Mouse (Mus musculus): ENCODE measurements around the gene Prtg.

Prtg gene

DNA sequence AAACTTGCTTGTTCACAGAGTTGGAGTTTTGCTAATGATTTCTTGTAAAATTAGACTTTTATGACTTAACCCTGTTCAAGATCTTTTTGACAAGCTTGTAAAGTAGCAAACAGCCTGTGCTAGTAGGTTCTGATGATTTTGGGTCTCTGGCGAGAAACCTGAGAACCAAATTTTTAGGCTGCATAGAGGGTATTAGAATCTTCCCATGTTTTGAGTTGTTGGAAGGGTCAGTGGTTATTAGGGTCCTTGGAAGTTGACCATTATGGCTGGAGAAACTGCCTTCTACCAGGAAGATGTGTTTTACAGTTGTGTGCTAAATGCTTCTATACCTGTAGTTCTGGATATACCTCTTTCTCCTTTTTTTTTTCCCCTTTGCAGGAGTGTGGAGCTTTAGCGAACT, 2.4 kb downstream of the Prtg start:
- no peak for DNase-seq (ENCODE audit: low read depth, low spot score)

DNA sequence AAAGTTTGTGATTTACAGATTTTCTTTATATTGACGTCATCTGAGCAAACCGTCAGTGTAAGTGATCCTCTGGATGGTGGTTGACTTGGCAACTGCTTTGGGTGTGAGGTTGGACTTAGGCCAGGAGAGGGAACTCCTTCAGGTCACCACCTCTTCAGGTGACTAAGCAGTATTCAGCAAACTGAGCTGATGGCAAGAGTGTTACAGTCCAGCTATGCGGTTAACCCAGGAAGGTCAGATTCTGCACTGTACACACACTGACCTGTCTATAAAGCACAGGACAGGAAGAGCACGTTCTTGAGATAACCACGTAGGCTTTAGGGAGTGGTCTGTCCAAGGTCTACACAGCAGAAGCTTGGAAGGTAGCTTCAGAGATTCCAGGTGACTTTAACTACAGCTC, 3.9 kb downstream of the Prtg start:
- DNase-seq (ENCODE audit: low read depth, low spot score), result no peak

- DNase-seq (ENCODE audit: low read depth, low spot score), result no peak
These were observed 5.4 kb downstream of the Prtg start for GRCm38 (mm10) chr9:72812091-72812490.

DNA sequence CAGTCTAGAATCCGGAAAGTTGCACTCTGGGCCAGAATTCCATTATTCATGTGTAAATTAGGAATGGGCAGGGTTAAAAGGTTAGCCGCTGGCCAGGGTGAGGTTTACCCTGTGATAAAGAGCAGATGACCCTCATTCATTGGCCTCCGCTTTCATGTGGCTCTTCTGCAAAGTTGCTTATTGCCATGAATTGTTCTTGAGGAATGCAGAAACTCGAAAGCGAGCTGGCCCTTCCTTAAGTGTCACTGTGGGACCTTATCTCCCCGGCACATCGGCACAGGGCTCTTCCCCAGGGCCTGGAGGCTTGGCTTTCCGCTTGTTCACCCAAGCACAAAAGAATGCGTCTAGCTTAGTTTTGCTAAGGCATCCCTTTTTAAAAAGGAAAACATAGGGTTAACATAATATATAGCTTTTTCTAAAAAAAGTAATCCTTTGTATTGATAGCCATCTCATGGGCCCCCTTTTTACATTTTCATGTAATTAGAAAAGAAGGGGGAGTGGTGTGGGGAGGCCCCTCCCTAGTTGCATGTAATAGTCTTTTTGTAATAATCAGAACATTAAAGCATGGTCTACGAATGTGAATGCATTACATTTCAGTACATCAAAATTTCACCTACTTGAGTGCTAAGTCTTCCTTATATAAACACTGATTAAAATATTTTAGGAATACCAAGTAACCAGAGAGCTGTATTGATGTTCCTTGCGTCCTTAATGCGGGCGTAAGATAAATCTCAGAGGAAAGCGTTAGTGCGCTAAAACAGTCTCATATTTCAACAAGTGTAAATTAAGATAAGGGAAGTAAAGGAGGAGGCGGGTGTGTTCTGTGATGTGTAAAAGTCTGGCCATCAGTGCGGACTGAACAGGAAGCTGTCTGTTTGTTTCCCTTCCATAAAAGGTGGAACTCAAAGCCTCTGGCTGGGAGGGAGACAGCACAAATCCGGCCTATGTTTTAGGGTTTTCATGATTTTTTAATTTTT, 6.2 kb downstream of the Prtg start:
- DNase-seq (ENCODE audit: low read depth, low spot score), result no peak

GRCm38 (mm10) chr9:72825511-72825910, 18.8 kb downstream of the Prtg start:
- no peak for DNase-seq (ENCODE audit: low read depth, low spot score)

DNA sequence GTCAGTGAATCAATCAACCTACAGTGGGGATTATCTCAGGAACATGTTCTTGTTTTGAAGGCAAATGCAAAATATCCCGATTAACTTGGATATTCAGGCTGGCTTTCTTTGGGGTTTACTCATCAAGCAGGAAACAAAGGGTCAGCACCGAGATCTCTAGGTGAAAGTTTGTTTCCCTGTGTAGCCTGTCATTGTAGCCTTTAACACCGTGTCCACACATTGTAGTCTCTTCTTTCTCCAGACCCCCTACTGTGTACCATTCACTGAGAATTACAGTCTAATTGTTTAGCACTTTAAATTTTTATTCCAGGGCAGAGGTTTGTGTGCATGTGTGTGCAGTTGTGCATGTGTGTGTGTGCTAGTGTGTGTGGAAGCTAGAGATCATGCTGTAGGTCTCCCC, 19.3 kb downstream of the Prtg start:
- no peak for DNase-seq (ENCODE audit: low read depth, low spot score)

DNA sequence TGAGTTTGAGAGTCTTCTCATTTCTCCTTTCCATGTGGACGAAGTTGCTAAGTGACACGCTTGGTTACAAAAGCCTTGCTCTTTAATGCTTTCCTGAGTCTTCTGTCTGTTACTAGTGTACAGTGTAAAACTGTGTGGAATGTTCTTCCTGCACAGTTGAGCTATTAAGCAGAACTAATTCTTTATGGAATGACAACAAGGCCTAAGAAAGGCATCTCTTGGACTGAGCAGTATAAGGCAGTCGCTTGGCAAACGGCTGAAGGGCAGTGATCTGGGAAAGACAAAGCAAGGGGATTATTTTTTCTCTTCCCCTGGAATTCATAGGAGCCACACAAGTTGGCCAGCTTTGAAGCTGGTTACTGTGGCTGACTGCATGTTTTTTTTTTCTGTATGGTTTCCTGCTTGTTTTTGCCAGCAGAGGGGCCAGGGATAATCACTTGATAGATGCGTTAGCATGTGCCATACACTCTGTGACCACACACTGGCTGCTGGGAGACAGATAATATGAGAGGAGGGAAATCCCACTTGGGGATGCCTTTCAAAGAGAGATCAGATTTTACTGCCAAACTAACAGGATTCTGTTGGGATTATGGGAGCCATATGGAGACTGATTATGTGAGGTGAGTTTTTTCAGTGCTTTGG, 22.1 kb downstream of the Prtg start:
- no peak for DNase-seq (ENCODE audit: low read depth, low spot score)

DNA sequence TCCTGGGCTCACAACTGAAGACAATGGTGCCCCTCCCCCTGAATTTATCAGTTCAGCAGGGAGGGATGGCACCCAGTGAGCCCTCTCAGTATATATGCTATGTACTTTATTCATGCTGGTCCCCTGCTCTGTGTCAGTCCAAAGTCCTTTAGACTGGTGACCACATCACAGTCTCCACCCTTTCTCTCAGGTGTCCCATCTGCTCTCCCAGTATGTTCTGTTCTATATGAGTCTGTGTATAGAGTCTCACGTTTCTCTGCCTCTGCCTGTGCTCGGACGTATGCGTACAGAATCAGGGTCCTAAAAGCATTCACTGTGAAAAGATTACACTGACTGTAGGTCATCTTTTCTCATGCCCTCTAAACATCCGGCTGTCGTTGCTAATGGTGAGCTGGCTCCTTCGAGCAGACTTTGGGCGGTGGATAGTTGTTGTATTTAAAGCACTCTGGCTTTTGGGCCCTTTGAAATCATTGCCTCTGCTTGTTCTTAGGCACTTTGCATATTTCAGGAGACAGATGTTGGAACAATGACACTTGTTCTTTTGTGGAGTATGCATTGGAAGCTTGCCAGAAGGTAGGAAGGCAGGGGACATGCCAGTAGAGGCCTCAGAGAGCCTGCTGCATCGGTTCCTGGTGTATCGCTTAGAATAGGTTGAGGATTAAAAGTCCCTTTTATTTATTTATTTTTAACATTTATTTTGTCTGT, 27.5 kb downstream of the Prtg start:
- no peak for DNase-seq (ENCODE audit: low read depth, low spot score)

DNA sequence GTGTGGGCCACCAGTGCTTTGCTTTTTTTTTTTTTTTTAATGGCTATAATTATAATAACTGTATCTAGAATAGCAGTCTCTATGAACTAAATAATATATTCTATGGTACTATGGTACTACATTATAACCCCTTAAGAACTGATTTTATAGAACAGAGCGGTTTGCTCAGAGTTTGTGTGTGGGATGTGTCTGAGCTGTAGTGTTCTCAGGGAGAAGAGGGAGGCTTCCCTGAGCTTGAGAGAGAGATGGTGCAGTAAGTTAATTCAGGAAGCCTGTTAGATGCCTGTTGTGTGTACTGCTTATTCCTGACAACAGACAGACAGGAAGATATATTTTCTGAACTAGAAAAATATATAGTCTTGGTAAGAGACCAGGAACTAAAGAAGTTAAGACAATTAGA, 28.3 kb downstream of the Prtg start:
- DNase-seq (ENCODE audit: low read depth, low spot score), result no peak

- no peak for DNase-seq (ENCODE audit: low read depth, low spot score)
These were observed 30.2 kb downstream of the Prtg start for GRCm38 (mm10) chr9:72836708-72837495.

DNA sequence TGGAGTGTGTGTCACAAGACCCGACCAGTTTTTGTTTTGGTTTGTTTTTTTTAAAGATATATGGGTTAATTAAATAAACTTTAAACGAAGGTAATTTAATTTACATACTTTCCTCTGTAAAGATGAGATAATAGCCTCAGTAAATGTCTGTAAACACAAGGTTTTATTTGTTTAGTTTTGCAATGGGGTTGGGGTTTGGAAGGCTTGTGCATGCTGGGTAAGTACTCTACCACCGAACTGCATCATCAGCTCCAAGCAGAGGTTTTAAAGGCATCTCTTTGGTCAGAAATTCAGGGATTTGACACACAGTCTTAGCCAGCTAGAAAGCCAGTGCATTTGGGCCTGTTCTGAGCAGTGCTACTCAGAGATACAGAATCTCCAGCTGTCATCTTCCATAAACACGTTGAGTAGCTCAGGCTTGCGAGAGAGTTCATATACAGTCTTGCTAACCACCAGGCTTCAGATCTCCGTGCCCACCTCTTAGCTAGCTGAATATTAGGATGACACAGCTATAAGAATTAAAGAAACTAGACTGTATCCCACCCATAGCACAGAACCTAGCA, 31.0 kb downstream of the Prtg start:
- DNase-seq (ENCODE audit: low read depth, low spot score), result no peak

- DNase-seq (ENCODE audit: low read depth, low spot score), result no peak
These were observed 31.6 kb downstream of the Prtg start for GRCm38 (mm10) chr9:72838256-72838655.

GRCm38 (mm10) chr9:72839346-72839990, 32.8 kb downstream of the Prtg start:
- no peak for DNase-seq (ENCODE audit: low read depth, low spot score)

DNA sequence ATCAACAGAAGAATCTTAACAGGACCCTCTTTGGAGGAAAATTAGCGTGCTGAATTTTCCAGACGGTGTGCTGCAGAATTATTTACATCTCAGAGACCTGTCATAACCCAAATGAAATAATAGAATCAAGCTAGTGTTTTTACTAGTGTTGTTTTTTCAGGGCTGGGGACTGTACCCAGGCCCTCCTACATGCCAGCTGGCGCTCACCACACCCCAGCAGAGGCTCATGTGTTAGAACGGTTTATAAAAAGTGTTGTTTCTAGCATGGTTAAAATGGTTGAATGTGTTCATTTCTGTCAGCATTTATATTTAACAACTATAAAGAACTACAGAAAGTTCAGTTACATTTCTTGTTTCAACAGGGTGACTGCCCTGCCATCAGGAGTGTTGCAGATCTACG, 37.8 kb downstream of the Prtg start:
- peak; percentile 81 for DNase-seq (ENCODE audit: low read depth, low spot score)

GRCm38 (mm10) chr9:72846160-72846559, 39.5 kb downstream of the Prtg start:
- DNase-seq (ENCODE audit: low read depth, low spot score), result no peak

DNA sequence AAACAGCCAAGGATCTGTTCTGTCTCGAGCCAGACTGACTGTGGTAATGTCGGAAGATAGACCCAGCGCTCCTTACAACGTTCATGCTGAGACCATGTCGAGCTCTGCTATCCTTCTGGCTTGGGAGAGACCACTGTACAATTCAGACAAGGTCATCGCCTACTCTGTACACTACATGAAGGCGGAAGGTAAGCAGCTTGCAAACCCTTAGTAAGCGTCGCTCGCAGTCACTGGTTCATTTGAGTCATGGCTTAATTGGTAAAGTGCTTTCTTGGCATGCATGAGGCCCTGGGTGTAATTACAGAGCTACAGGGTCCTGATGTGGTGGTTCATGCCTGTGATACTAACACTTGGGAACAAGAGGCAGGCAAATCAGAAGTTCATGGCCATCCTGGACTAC, 44.9 kb downstream of the Prtg start:
- no peak for DNase-seq (ENCODE audit: low read depth, low spot score)

DNA sequence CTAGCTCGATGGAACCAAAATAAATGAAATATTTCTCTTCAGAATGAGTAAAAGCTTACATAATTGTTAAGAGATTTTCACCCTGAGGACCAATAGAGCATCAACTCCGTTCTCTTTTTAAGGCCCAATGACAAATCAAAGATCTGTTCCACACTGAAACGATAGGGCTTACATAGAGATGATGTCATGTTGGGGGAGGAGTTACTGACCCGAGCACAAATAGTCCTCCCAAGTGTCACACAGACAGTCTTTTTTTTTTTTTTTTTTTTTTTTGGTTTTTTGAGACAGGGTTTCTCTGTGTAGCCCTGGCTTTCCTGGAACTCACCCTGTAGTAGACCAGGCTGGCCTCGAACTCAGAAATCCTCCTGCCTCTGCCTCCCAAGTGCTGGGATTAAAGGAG, 45.3 kb downstream of the Prtg start:
- DNase-seq (ENCODE audit: low read depth, low spot score), result no peak

DNA sequence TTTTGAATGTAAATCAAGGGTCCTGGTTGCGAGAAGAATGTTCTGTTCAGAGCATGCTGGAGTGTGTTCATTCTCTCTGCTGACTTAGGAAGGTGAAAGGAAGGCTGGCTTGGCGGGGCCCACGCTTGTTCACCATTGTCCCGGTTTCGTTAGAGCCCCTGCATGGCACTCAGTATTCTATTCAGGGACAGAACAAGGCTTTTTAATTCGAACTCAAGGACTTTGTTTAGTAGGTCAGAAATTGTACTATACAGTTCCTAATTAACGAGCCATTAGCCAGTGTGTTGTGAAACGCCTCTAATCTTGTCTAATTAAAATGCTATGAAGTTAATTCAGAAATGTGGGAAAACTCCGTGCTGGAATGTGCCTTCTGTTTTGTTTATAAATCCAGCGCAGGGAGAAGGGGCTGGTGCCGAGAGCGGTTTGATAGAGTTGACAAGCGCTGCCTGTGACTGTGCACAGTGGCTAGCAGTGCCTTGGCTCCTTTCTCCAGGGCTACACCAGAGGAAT, 47.1 kb downstream of the Prtg start:
- DNase-seq (ENCODE audit: low read depth, low spot score), result no peak

DNA sequence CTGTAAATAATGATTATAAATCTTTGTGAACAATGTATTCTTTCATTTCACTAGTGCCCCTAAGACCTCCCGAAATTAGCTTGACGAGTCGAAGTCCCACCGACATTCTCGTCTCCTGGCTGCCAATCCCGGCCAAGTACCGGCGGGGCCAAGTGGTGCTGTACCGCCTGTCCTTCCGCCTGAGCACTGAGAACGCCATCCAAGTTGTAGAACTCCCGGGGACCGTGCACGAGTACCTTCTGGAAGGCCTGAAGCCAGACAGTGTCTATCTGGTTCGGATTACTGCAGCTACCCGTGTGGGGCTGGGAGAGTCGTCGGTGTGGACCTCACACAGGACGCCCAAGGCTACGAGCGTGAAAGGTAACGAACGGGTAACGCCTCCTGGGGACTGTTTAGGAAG, 50.0 kb downstream of the Prtg start:
- no peak for DNase-seq (ENCODE audit: low read depth, low spot score)

DNA sequence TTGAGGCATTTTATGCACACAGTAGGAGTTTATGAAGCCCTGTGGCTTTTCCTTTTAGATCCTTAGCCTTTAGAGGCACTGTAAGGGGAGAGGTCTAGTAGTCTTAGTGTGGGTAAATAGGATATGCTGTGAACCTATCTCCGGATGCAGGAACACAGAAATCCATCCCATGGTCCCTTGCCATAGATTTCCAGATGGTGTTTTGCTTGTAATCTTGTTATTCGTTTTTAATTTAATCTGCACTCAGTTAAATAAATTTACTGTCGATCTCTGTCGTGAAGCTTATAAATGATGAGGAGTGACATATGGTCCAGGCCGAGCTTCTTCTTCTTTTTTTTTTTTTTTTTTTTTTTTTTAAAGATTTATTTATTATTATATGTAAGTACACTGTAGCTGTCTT, 54.1 kb downstream of the Prtg start:
- DNase-seq (ENCODE audit: low read depth, low spot score), result no peak

DNA sequence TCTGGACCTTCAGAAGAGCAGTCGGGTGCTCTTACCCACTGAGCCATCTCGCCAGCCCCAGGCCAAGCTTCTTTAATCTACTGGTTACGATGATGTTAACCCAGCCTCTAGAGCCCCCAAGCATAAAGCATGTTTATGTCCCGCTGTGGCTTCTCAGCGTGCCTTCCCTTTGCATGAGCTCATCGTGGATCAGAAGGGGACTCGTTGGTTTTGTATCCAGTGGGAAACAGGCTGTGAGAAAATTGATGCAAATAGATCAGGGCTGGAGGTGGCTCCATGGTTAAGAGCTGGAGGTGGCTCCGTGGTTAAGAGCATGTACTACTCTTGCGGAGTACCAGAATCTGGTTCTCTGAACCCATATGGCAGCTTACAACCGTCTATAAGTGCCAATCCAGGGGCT, 54.6 kb downstream of the Prtg start:
- DNase-seq (ENCODE audit: low read depth, low spot score), result no peak

All from telencephalon, adult 2 months (tissue).